Mouse (Mus musculus) C2C12 (cell line): ENCODE measurements around the gene Hnrnpl.

Experiments used
- CTCF ChIP-seq: IDR thresholded peaks from one replicate; pipeline ENCODE4 v1.5.1; 2011; ENCODE audit not compliant: control insufficient read depth, insufficient read depth, insufficient read length
- MYOD1 ChIP-seq: IDR thresholded peaks from one replicate; pipeline ENCODE4 v1.6.1; 2011; ENCODE audit warnings: low read depth; ENCODE audit not compliant: control insufficient read depth, insufficient read length

DNA sequence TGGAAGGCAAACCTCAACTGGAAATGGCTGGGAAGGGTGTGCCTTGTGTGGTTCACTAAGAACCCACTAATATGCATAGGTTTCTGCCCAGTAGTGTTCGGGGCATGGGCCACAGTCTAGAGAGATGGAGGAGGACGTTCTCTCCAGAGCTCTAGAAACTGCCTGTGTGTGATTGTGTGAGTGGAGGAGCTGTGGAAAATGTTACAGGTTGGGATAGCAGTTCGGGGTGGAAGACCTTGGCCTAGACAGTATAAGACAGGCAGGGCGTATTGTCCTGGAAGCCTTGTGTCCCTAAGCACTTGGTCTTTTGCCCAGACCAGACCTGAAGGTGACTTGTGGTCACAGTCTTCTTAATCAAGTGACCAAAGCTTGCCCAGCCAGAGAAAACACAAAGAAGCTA, 4.1 kb downstream of the Hnrnpl start:
- no peak for TF ChIP-seq CTCF
- no peak for TF ChIP-seq MYOD1
